Mouse (Mus musculus) G1E (cell line): ENCODE measurements around the gene Grhl3. TPM values are rescaled to one million over a fixed set of nuclear protein-coding genes. Genes with fewer than 3 reads are reported as not detected.

Experiments
- ATAC-seq: 2 replicates; pipeline ENCODE4 v1.8.0; 2016; ENCODE audit warnings: mild to moderate bottlenecking; ENCODE audit not compliant: insufficient number of reproducible peaks, poor library complexity, low FRiP score, severe bottlenecking; ENCODE audit errors: extremely low read depth
- DNase-seq: peaks from one replicate; pipeline ENCODE4 v3.0.0; 2012; ENCODE audit warnings: low spot score
- H3K27me3 ChIP-seq: 2 replicates; pipeline ENCODE4 v1.6.1; 2012; ENCODE audit warnings: mild to moderate bottlenecking, low read length, inconsistent platforms; ENCODE audit not compliant: insufficient read depth
- H3K36me3 ChIP-seq: replicated peaks from 2 replicates; pipeline ENCODE3; 2012; ENCODE audit warnings: mild to moderate bottlenecking, inconsistent platforms
- H3K4me1 ChIP-seq: 2 replicates; pipeline ENCODE4 v1.6.1; 2012; ENCODE audit warnings: low read depth, low read length, inconsistent platforms, mixed read lengths; ENCODE audit not compliant: insufficient read depth
- H3K4me3 ChIP-seq: 2 replicates; pipeline ENCODE4 v1.5.1; 2012; ENCODE audit warnings: low read depth, mild to moderate bottlenecking, inconsistent platforms, low read length, moderate library complexity, mixed read lengths
- H3K9me3 ChIP-seq: replicated peaks from 2 replicates; pipeline ENCODE4 v1.6.1; 2012; ENCODE audit warnings: inconsistent platforms
- CTCF ChIP-seq: IDR thresholded peaks from 2 replicates; pipeline ENCODE4 v1.5.1; 2012; ENCODE audit warnings: low read depth, low read length, inconsistent platforms, mixed read lengths
- GATA1 ChIP-seq: IDR thresholded peaks from 2 replicates; pipeline ENCODE4 v1.6.1; 2012; ENCODE audit warnings: borderline replicate concordance, low read length, inconsistent platforms, mixed read lengths
- GATA2 ChIP-seq: IDR thresholded peaks from 2 replicates; pipeline ENCODE4 v1.6.1; 2012; ENCODE audit warnings: low read depth, low read length, inconsistent platforms, borderline replicate concordance
- POLR2AphosphoS5 ChIP-seq: IDR thresholded peaks from 2 replicates; pipeline ENCODE4 v1.6.1; 2012; ENCODE audit warnings: low read depth, low read length, inconsistent platforms; ENCODE audit not compliant: insufficient replicate concordance
- TAL1 ChIP-seq: conservative IDR thresholded peaks from 2 replicates; pipeline ENCODE4 v1.6.1; 2012; ENCODE audit warnings: low read depth, low read length, inconsistent platforms, mixed read lengths
- polyA plus RNA-seq: library from polyadenylated mRNA; stranded (reverse); fragments of >175 nt; gene quantifications from 2 replicates; pipeline ENCODE4 v1.2.3, GENCODE M21; 2012
- total RNA-seq, 2 experiments: library from RNA; stranded (forward) in 1 of 2; stranded (reverse) in 1 of 2; fragments of 200-1000 nt in 1 of 2; fragments of >200 nt in 1 of 2; fragmentation: Nextera tagmentation in 1 of 2; gene quantifications; 2 replicates each; pipeline ENCODE4 v1.2.3; 2014 to 2017

Gene Grhl3
- total and polyA plus RNA-seq, 3 experiments: not detected

DNA sequence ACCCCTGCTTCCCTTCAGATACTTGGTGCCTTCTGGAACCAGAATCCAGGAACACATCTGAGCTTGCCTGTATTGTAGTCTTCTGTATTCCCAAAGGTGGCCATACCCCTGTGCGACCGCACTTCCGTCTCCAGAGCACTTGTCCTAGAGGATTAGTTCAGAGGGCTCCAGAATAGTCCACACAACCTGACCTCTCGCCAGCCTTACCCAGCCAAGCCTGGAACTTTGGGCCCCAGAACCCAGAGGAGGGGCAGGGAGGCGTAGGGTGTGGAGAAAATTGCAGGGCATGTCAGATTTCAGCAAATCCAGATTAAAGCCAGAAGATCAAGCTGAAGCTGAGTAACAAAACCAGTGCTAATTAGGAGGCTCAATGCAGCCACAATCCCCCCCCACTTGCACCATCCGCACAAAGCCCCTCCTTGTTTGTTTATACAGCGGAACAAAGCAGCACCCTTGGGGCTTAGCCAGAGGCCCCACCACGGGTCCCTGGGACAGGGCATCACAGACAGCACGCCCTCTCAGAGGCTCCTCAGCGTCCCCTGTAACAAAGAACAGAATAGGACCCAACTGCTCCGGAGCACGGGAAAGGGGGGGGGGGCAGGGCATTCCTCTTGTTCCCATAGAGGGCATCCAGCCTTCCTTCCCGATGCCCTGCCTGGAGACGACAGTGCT, 47.3 kb downstream of the Grhl3 start:
- H3K4me1 ChIP-seq: no peaks in the 10 kb centered on the region
- peaks cover 9% of the 10 kb centered on the region; the same call in 1 of the 2 replicates for H3K27me3 ChIP-seq
- no peak for TF ChIP-seq POLR2AphosphoS5
- H3K4me3 ChIP-seq: no peak overlapping the region
- peaks cover 7% of the 10 kb centered on the region for H3K9me3 ChIP-seq
- no peak for ATAC-seq
- DNase-seq: no peak
- H3K36me3 ChIP-seq: no peaks in the 10 kb centered on the region

DNA sequence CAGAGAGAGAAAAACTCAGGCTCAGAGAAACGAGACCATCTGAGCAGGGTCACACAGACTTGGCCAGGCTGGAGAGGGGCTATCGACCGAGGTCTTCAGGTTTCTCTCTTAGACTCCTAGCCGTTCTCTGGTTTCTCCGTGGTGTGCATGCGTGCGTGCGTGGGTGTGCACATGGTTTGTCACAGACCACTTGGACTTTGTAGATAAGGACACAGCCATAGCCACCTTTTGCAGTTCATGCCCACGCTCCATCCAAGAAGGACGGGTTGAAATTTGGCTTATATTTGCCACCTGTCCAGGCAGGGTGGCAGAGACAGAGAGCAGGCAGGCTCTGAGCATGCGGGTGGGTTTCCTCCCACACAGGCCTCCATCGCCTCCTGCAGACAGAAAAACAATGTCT, 48.4 kb downstream of the Grhl3 start:
- ATAC-seq (no peak), DNase-seq (no peak)
- Histone ChIP-seq H3K4me3 (no peak overlapping the region), H3K4me1 (no peaks in the 10 kb centered on the region), H3K27me3 (peaks cover 11% of the 10 kb centered on the region; the same call in 1 of the 2 replicates), H3K9me3 (no peaks in the 10 kb centered on the region), H3K36me3 (no peaks in the 10 kb centered on the region)
- TF ChIP-seq TAL1: no peak
- no peak for TF ChIP-seq CTCF
- no peak for TF ChIP-seq GATA1
- TF ChIP-seq GATA2: no peak
- no peak for TF ChIP-seq POLR2AphosphoS5

DNA sequence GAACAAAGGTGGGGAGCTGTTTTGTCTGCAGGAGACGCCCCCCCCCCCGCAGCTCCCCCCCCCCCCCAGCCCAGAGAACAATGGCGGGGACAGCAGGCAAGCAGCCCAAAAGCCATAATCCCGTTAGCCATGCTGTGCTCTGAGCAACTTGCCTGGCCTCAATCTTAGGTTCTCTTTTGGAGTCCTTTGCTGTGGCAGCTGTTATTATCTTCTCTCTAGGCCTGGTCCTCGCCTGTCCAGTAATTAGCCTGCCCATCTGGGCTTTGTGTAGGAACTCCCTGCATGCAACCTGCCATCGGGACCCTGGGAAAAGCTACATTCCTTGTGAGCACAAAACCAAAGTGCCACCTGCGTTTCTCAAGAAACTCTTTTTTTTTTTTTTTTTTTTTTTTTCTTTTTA, 49.5 kb downstream of the Grhl3 start:
- TF ChIP-seq GATA2 (no peak), GATA1 (no peak), CTCF (no peak), TAL1 (no peak), POLR2AphosphoS5 (no peak)
- no peaks in the 10 kb centered on the region for H3K4me1 ChIP-seq
- H3K36me3 ChIP-seq: no peaks in the 10 kb centered on the region
- ATAC-seq (no peak), DNase-seq (no peak)
- no peak overlapping the region for H3K4me3 ChIP-seq
- no peaks in the 10 kb centered on the region for H3K9me3 ChIP-seq
- H3K27me3 ChIP-seq: peaks cover 11% of the 10 kb centered on the region; the same call in 1 of the 2 replicates

DNA sequence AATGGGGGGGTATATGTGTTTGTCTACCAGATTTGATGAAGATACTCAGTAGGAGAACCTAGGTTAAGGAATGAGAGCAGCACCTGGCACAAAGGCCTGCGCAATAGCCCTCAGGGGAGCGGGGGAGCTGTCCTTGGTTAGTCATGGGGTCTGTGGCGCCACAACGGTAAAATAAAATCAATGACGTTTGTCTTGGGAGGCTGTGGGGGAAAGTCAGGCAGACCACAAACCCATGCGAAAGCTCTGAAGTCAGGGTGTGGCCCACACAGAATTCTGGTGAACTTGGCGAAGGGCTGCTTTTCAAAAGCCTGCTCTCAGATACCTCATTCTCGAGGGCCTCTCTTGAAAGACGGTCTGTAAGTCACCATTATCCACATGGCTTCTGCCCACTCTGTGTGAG, 53.0 kb downstream of the Grhl3 start:
- Histone ChIP-seq H3K36me3 (no peaks in the 10 kb centered on the region), H3K9me3 (no peaks in the 10 kb centered on the region), H3K4me1 (no peaks in the 10 kb centered on the region), H3K27me3 (peaks cover 11% of the 10 kb centered on the region; the same call in 1 of the 2 replicates), H3K4me3 (no peak overlapping the region)
- no peak for TF ChIP-seq POLR2AphosphoS5
- ATAC-seq: no peak
- DNase-seq: no peak

DNA sequence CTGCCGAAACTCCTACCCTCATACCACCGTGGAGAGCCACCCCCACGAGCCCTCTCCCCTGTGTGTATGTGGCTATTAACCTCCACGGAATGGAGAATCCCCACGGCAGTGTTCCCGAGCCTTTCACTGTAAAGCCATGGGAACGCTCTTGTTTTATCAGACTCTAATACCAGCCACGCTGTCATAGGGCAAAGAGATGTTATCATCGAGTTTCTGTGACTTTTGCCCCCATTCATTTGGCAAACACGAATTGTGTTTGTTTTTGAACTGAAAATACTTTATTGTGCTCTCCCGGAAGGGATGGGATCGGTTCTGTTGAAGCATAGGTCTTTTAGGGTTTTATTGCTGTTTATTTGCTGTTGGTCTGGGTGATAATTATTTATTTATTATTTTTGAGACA, 55.3 kb downstream of the Grhl3 start:
- no peaks in the 10 kb centered on the region for H3K36me3 ChIP-seq
- DNase-seq (no peak), ATAC-seq (no peak)

DNA sequence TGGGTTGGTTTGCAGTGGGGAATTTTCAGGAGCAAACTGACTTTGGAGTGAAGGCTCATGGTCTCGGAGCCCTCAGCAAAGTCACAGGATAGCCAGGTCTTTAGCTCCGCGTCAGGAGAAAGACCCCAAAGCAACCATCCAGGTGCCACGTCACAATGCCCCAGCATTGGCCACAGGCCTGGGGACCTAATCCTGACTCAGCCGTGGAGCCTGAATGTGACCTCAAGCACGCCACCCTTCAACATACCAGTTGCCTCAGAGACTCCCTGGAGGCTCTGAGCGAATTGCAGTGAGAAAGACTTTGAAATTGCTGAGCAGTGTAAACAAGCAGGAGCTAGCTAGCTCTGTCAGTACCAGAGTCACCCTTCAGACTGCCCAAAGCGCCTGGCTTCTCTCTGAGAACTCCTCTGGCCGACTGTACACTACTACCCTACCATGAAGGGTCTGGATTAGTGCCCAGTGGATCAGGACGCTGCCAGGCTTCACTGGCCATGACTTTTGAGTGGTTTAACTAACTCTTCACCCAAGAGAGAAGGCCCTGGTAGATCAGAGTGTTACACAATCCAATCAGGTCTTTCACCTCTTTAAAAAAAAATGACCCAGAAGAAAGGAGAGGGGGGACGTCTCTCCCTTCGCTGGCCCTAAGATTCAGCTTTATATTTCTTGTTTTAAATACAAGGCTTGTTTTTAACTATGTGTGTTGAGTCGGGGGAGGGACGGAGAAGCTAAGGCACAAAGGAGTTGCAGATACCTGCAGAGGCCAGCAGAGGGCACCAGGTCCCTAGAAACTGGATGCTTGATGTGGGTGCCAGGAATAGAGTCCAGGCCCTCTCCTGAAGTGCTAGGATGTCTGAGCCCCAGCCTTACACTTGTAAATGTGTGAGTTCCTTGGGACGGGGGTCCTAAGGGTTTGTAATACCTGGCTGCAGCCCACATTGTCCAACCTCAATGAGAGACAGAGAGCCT, 56.8 kb downstream of the Grhl3 start:
- TF ChIP-seq CTCF (peak; percentile 56), GATA2 (no peak), GATA1 (no peak), TAL1 (no peak), POLR2AphosphoS5 (no peak)
- Histone ChIP-seq H3K9me3 (no peaks in the 10 kb centered on the region), H3K27me3 (peaks cover 7% of the 10 kb centered on the region; the same call in 1 of the 2 replicates), H3K4me1 (no peaks in the 10 kb centered on the region), H3K36me3 (no peaks in the 10 kb centered on the region), H3K4me3 (no peak overlapping the region)
- no peak for ATAC-seq
- no peak for DNase-seq

More for the DNA sequence above, 55.3 kb downstream of the Grhl3 start:
- TF ChIP-seq TAL1 (no peak), GATA2 (no peak), POLR2AphosphoS5 (no peak), CTCF (no peak), GATA1 (no peak)
- Histone ChIP-seq H3K9me3 (no peaks in the 10 kb centered on the region), H3K27me3 (peaks cover 7% of the 10 kb centered on the region; the same call in 1 of the 2 replicates), H3K4me1 (no peaks in the 10 kb centered on the region), H3K4me3 (no peak overlapping the region)
